Mouse (Mus musculus): Measurements from ENCODE around the gene Mettl5.
A peak's percentile ranks its signal among the peaks of the same experiment; 100 is the strongest.

DNA sequence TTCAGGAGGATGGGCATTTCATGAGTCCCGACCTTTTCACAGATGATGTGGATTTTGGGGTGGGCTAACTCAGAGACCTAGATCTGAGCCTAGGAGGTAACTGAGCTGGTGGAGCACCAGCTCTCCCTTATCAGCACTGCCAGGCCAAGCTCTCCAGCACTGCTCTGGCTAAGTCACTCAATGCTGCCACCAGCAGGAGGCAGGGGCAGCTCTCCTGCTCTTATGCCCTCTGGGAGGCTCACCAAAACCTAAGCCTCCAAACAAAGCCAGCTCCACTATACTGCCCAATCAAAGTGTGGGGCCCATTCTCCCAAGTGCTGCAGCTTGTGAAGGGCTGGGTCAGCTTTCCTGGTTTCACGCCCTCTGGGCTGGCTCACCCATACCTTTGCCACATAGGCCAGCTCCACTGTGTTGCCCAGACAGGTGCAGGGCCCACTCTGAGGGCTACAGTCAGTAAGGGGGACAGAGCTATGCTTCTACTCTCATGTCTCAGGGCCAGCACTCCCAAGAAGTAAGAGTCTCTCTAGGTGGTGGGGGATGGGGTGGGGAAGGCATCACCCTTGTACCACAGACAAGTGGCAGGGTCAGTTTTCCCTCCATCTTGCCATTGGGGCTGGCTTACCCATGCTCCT is 33.9 kb downstream of the Mettl5 start:
- peak; percentile 41 for TF ChIP-seq CTCF (IDR thresholded peaks at IDR 0.05; ENCODE audit: low read depth)
- no peak for TF ChIP-seq EP300 (IDR thresholded peaks at IDR 0.05; ENCODE audit: low read depth)
